Comparison of ENCODE assay signal across 10 mouse cellular contexts in genomic region chr7:141315974-141316373, GRCm38 (mm10). TPM values are rescaled to one million over a fixed set of nuclear protein-coding genes. Genes with fewer than 3 reads are reported as not detected.
A peak's percentile ranks its signal among the peaks of the same experiment; 100 is the strongest.
DNase-seq lines count a peak whose midpoint lies in the region; ATAC-seq and TF ChIP-seq lines count a peak whose summit lies in the region.
"Had no signal": no experiment of that assay in that cellular context is flagged by ENCODE, and none has a peak within 500 bp of the region (broad histone marks: within the 10 kb centered on the region; RNA-seq: fewer than 3 reads in every experiment).

No protein-coding gene starts in this region.

- TF ChIP-seq CTCF in E14TG2a.4 (conservative IDR thresholded peaks at IDR 0.05; ENCODE audit: low read length) = peak; percentile 57
- TF ChIP-seq CTCF in bone marrow, adult 2 months (IDR thresholded peaks at IDR 0.05; ENCODE audit: control insufficient read depth, insufficient read depth, low read length) = peak; percentile 74

- no peaks in the 10 kb centered on the region for H3K9me3 ChIP-seq in kidney, embryonic 16.5 days (ENCODE audit: low read length)
- H3K9me3 ChIP-seq in E14TG2a.4 (ENCODE audit: low read length) = no peaks in the 10 kb centered on the region
- H3K9me3 ChIP-seq in neural tube, embryonic 15.5 days (replicated peaks) = no peaks in the 10 kb centered on the region
- no peaks in the 10 kb centered on the region for H3K9me3 ChIP-seq in midbrain, embryonic 11.5 days (ENCODE audit: control insufficient read depth, low read length)
- H3K9me3 ChIP-seq: midbrain, embryonic 12.5 days had no signal

- DNase-seq in kidney, adult 11 months = peak; percentile 87
- DNase-seq in left cerebral cortex, postnatal 14 days (ENCODE audit: low spot score in 2 of 2) = peak; percentile 34 to 50
- peak; percentile 26 for DNase-seq in retina, postnatal 1 day
- no peak for DNase-seq in midbrain, embryonic 11.5 days (ENCODE audit: low spot score, missing footprints)

- H3K27ac ChIP-seq in kidney, embryonic 16.5 days (ENCODE audit: low read length) = no peak overlapping the region
- H3K27ac ChIP-seq in bone marrow, adult 2 months (ENCODE audit: control insufficient read depth, insufficient read depth, low read depth, low read length, poor library complexity) = no peak overlapping the region
- H3K27ac ChIP-seq in neural tube, embryonic 15.5 days (replicated peaks) = no peak overlapping the region
- H3K27ac ChIP-seq in midbrain, embryonic 11.5 days (ENCODE audit: low read depth, low read length) = no peak overlapping the region
- H3K27ac ChIP-seq: midbrain, embryonic 12.5 days had no signal

- TF ChIP-seq POLR2A in bone marrow, adult 2 months (IDR thresholded peaks at IDR 0.05; ENCODE audit: borderline replicate concordance, control insufficient read depth, low read depth, low read length) = no peak

- intact Hi-C loops in left cerebral cortex, postnatal 14 days (cut with DNase I) = loop anchor here (10.0 kb wide), 1 partner anchor 61 kb away; no protein-coding TSS in a partner anchor

- peaks cover 87% of the 10 kb centered on the region for H3K36me3 ChIP-seq in kidney, embryonic 16.5 days (ENCODE audit: insufficient read depth, low read length)
- H3K36me3 ChIP-seq in E14TG2a.4 (ENCODE audit: insufficient read depth, low read length) = peaks cover 100% of the 10 kb centered on the region
- peaks cover 93% of the 10 kb centered on the region for H3K36me3 ChIP-seq in neural tube, embryonic 15.5 days
- H3K36me3 ChIP-seq in midbrain, embryonic 11.5 days (ENCODE audit: control insufficient read depth, insufficient read depth, low read length) = peaks cover 41% of the 10 kb centered on the region

- ATAC-seq in kidney, embryonic 16.5 days (ENCODE audit: low FRiP score, low TSS enrichment) = no peak
- no peak for ATAC-seq in neural tube, embryonic 15.5 days (ENCODE audit: low FRiP score)
- ATAC-seq in midbrain, embryonic 11.5 days (ENCODE audit: low FRiP score) = no peak

- H3K4me3 ChIP-seq in kidney, embryonic 16.5 days (ENCODE audit: low read length) = no peak overlapping the region
- H3K4me3 ChIP-seq in E14TG2a.4 (replicated peaks; ENCODE audit: low read length) = no peak overlapping the region
- H3K4me3 ChIP-seq in bone marrow, adult 2 months (replicated peaks; ENCODE audit: control insufficient read depth, low read depth, low read length) = no peak overlapping the region
- no peak overlapping the region for H3K4me3 ChIP-seq in neural tube, embryonic 15.5 days (replicated peaks)
- no peak overlapping the region for H3K4me3 ChIP-seq in midbrain, embryonic 11.5 days (ENCODE audit: low read depth, low read length)
- H3K4me3 ChIP-seq: erythroblast, embryonic 14.5 days; midbrain, embryonic 12.5 days had no signal

- WGBS in kidney, embryonic 16.5 days = 73% methylated on average over 5 of the region's 5 CpGs
- 60% methylated on average over 5 of the region's 5 CpGs for WGBS in bone marrow, adult 2 months
- WGBS in neural tube, embryonic 15.5 days = 89% methylated on average over 5 of the region's 5 CpGs
- 81% methylated on average over 5 of the region's 5 CpGs for WGBS in midbrain, embryonic 11.5 days

- H3K9ac ChIP-seq in kidney, embryonic 16.5 days (replicated peaks; ENCODE audit: low read length) = no peak overlapping the region
- H3K9ac ChIP-seq in neural tube, embryonic 15.5 days (replicated peaks) = no peak overlapping the region
- no peak overlapping the region for H3K9ac ChIP-seq in midbrain, embryonic 11.5 days (ENCODE audit: low read length)
- H3K9ac ChIP-seq: midbrain, embryonic 12.5 days had no signal

- H3K4me1 ChIP-seq in kidney, embryonic 16.5 days (ENCODE audit: insufficient read depth, low read length) = no peaks in the 10 kb centered on the region
- peaks cover 7% of the 10 kb centered on the region for H3K4me1 ChIP-seq in E14TG2a.4 (replicated peaks; ENCODE audit: low read depth, low read length)
- H3K4me1 ChIP-seq in bone marrow, adult 2 months (ENCODE audit: control insufficient read depth, insufficient read depth, low read length) = no peaks in the 10 kb centered on the region
- no peaks in the 10 kb centered on the region for H3K4me1 ChIP-seq in neural tube, embryonic 15.5 days
- H3K4me1 ChIP-seq in midbrain, embryonic 11.5 days (ENCODE audit: control insufficient read depth, insufficient read depth, low read length) = no peaks in the 10 kb centered on the region
- H3K4me1 ChIP-seq: midbrain, embryonic 12.5 days had no signal

- H3K27me3 ChIP-seq in kidney, embryonic 16.5 days (ENCODE audit: insufficient read depth, low read length) = no peaks in the 10 kb centered on the region
- H3K27me3 ChIP-seq in E14TG2a.4 (ENCODE audit: insufficient read depth, low read length) = no peaks in the 10 kb centered on the region
- H3K27me3 ChIP-seq in neural tube, embryonic 15.5 days (replicated peaks) = no peaks in the 10 kb centered on the region
- no peaks in the 10 kb centered on the region for H3K27me3 ChIP-seq in midbrain, embryonic 11.5 days (ENCODE audit: control insufficient read depth, insufficient read depth, low read length)
- H3K27me3 ChIP-seq: midbrain, embryonic 12.5 days had no signal

- H3K4me2 ChIP-seq in kidney, embryonic 16.5 days (replicated peaks; ENCODE audit: low read depth, low read length) = no peak overlapping the region
- no peak overlapping the region for H3K4me2 ChIP-seq in neural tube, embryonic 15.5 days
- H3K4me2 ChIP-seq in midbrain, embryonic 11.5 days = no peak overlapping the region
- H3K4me2 ChIP-seq: midbrain, embryonic 12.5 days had no signal

RNA-seq across cellular contexts. Expression of gene Deaf1, which starts 11.5 kb away (rescaled TPM):
- 77.4 and 87.5 TPM in 2 replicates for polyA plus RNA-seq in kidney, embryonic 16.5 days (2015; fragmentation: Nextera tagmentation; extraction: Ambion mirVana)
- 49.1 and 51.4 TPM in 2 replicates for polyA plus RNA-seq in bone marrow, adult 2 months (2011; ENCODE audit: insufficient read depth, insufficient read length, low replicate concordance, missing spikeins)
- total RNA-seq in left cerebral cortex, postnatal 14 days (2021) = 100 to 1,000 TPM; 164 to 170 TPM
- polyA plus RNA-seq in neural tube, embryonic 15.5 days (2015; fragmentation: Nextera tagmentation; extraction: Ambion mirVana) = 178 and 200 TPM in 2 replicates
- 61.6 and 66.9 TPM in 2 replicates for polyA plus RNA-seq in midbrain, embryonic 11.5 days (2014; fragmentation: Nextera tagmentation; extraction: Ambion mirVana)

RNA-seq across cellular contexts. Expression of gene Tmem80, which starts 11.6 kb away (rescaled TPM):
- polyA plus RNA-seq in kidney, embryonic 16.5 days (2015; fragmentation: Nextera tagmentation; extraction: Ambion mirVana) = 49.3 and 59.8 TPM in 2 replicates
- polyA plus RNA-seq in bone marrow, adult 2 months (2011; ENCODE audit: insufficient read depth, insufficient read length, low replicate concordance, missing spikeins) = 23.5 and 33.0 TPM in 2 replicates
- total RNA-seq in left cerebral cortex, postnatal 14 days (2021) = 10 to 100 TPM; 23.6 to 30.6 TPM
- 50.5 and 55.8 TPM in 2 replicates for polyA plus RNA-seq in neural tube, embryonic 15.5 days (2015; fragmentation: Nextera tagmentation; extraction: Ambion mirVana)
- polyA plus RNA-seq in midbrain, embryonic 11.5 days (2014; fragmentation: Nextera tagmentation; extraction: Ambion mirVana) = 31.4 and 34.4 TPM in 2 replicates

RNA-seq across cellular contexts. Expression of gene Eps8l2, which starts 22.7 kb away (rescaled TPM):
- polyA plus RNA-seq in kidney, embryonic 16.5 days (2015; fragmentation: Nextera tagmentation; extraction: Ambion mirVana) = 59.4 and 62.9 TPM in 2 replicates
- polyA plus RNA-seq in bone marrow, adult 2 months (2011; ENCODE audit: insufficient read depth, insufficient read length, low replicate concordance, missing spikeins) = 0.57 and 0.79 TPM in 2 replicates
- total RNA-seq in left cerebral cortex, postnatal 14 days (2021) = 1 to 10 TPM; 1.3 to 1.8 TPM
- 0.23 and 10.7 TPM in 2 replicates for polyA plus RNA-seq in neural tube, embryonic 15.5 days (2015; fragmentation: Nextera tagmentation; extraction: Ambion mirVana)
- 0.97 and 1.3 TPM in 2 replicates for polyA plus RNA-seq in midbrain, embryonic 11.5 days (2014; fragmentation: Nextera tagmentation; extraction: Ambion mirVana)

RNA-seq across cellular contexts. Expression of gene Drd4, which starts 24.2 kb away (rescaled TPM):
- 1.3 and 1.5 TPM in 2 replicates for polyA plus RNA-seq in kidney, embryonic 16.5 days (2015; fragmentation: Nextera tagmentation; extraction: Ambion mirVana)
- not detected in 2 replicates for polyA plus RNA-seq in bone marrow, adult 2 months (2011; ENCODE audit: insufficient read depth, insufficient read length, low replicate concordance, missing spikeins)
- under 1 TPM; 0.15 to 0.27 TPM for total RNA-seq in left cerebral cortex, postnatal 14 days (2021)
- 0.87 and 1.3 TPM in 2 replicates for polyA plus RNA-seq in neural tube, embryonic 15.5 days (2015; fragmentation: Nextera tagmentation; extraction: Ambion mirVana)
- 0.14 and 0.17 TPM in 2 replicates for polyA plus RNA-seq in midbrain, embryonic 11.5 days (2014; fragmentation: Nextera tagmentation; extraction: Ambion mirVana)
- polyA plus RNA-seq: erythroblast, embryonic 14.5 days had no signal

RNA-seq across cellular contexts. Expression of gene Sct, which starts 37.0 kb away (rescaled TPM):
- 45.2 and 47.1 TPM in 2 replicates for polyA plus RNA-seq in kidney, embryonic 16.5 days (2015; fragmentation: Nextera tagmentation; extraction: Ambion mirVana)
- polyA plus RNA-seq in bone marrow, adult 2 months (2011; ENCODE audit: insufficient read depth, insufficient read length, low replicate concordance, missing spikeins) = not detected in 2 replicates
- not detected for total RNA-seq in left cerebral cortex, postnatal 14 days (2021)
- polyA plus RNA-seq in neural tube, embryonic 15.5 days (2015; fragmentation: Nextera tagmentation; extraction: Ambion mirVana) = 5.4 and 11.0 TPM in 2 replicates
- 1.1 TPM in 2 replicates for polyA plus RNA-seq in midbrain, embryonic 11.5 days (2014; fragmentation: Nextera tagmentation; extraction: Ambion mirVana)
- polyA plus RNA-seq: erythroblast, embryonic 14.5 days had no signal
